ENCODE assay signal across 8 mouse cellular contexts in the genomic region with DNA sequence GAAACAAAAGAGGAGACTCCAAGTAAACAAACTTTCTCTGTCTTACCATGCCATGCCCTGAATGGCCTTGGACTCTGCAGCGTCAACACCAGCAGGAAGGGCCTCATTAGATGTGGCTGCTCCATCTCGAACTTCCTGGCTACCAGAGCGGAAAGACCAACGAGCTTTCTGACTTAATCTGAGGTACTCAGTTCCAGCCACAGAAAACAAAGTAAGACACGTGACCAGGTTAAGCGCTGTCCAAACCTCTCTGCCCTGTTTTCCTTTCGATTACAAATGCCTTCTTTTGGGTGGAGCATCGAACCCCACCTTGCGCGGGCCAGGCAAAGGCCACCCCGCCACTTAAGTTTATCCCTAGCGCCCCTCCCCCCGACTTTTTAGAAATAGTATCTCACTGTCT. TPM values are rescaled to one million over a fixed set of nuclear protein-coding genes. Genes with fewer than 3 reads are reported as not detected.
DNase-seq lines count a peak whose midpoint lies in the region; ATAC-seq and TF ChIP-seq lines count a peak whose summit lies in the region.

No protein-coding gene starts in this region.

- no peak for ATAC-seq in forebrain, embryonic 12.5 days (ENCODE audit: low FRiP score)
- no peak for ATAC-seq in hindbrain, postnatal 0 days
- peak; percentile 65 for ATAC-seq in liver, embryonic 14.5 days (ENCODE audit: insufficient read depth)

- TF ChIP-seq EP300 in liver, embryonic 14.5 days (IDR thresholded peaks at IDR 0.05; ENCODE audit: low read depth): no peak

- 0 out of 2 replicates have a peak overlapping the region, but pooled peaks have one; percentile 26 for H3K9ac ChIP-seq in ES-E14 (ENCODE audit: insufficient read depth, low read depth, low read length, poor library complexity, severe bottlenecking)
- no peak overlapping the region for H3K9ac ChIP-seq in forebrain, embryonic 12.5 days
- no peak overlapping the region for H3K9ac ChIP-seq in hindbrain, postnatal 0 days (replicated peaks; ENCODE audit: low read length)
- H3K9ac ChIP-seq in liver, embryonic 14.5 days (replicated peaks): no peak overlapping the region

- H3K27me3 ChIP-seq in forebrain, embryonic 12.5 days: no peaks in the 10 kb centered on the region
- H3K27me3 ChIP-seq in hindbrain, postnatal 0 days (ENCODE audit: insufficient read depth, low read length): no peaks in the 10 kb centered on the region
- no peaks in the 10 kb centered on the region for H3K27me3 ChIP-seq in liver, embryonic 14.5 days (ENCODE audit: control insufficient read depth, insufficient read depth, low read length)

- peaks cover 2 to 14% of the 10 kb centered on the region in 2 experiments; a peak in 3 of 4 replicates for H3K4me1 ChIP-seq in ES-E14 (ENCODE audit: control insufficient read depth in 2 of 2, insufficient read depth in 2 of 2, low read length in 2 of 2, poor library complexity in 1 of 2)
- 0 out of 2 replicates have a peak, but pooled peaks cover 6% of the 10 kb centered on the region for H3K4me1 ChIP-seq in forebrain, embryonic 12.5 days
- H3K4me1 ChIP-seq in hindbrain, postnatal 0 days (ENCODE audit: insufficient read depth, low read length): no peaks in the 10 kb centered on the region
- H3K4me1 ChIP-seq in liver, embryonic 14.5 days (replicated peaks; ENCODE audit: control insufficient read depth in 2 of 2, insufficient read depth in 2 of 2, low read length in 1 of 2): peaks cover 0 to 8% of the 10 kb centered on the region in 2 experiments; a peak in 2 of 4 replicates

- peak; percentile 49 for DNase-seq in ES-E14 (ENCODE audit: low read depth, low spot score)
- DNase-seq in hindbrain, postnatal 0 days (ENCODE audit: low spot score): no peak
- no peak for DNase-seq in liver, embryonic 14.5 days (ENCODE audit: low read depth in 3 of 3, low spot score in 3 of 3)
- DNase-seq in neural tube, embryonic 10.5 days (ENCODE audit: extremely low spot score, low spot score): peak; percentile 16
- no peak for DNase-seq in right cerebral cortex, postnatal 4 days
- DNase-seq in left cerebral cortex, adult 9 months (ENCODE audit: low spot score in 2 of 2): no peak
- no peak for DNase-seq in left cerebral cortex, adult 8-10 months (ENCODE audit: low spot score in 2 of 2)

- H3K9me3 ChIP-seq in ES-E14 (ENCODE audit: control insufficient read depth, insufficient read depth, low read depth, low read length): no peaks in the 10 kb centered on the region
- no peaks in the 10 kb centered on the region for H3K9me3 ChIP-seq in forebrain, embryonic 12.5 days
- H3K9me3 ChIP-seq in hindbrain, postnatal 0 days (ENCODE audit: low read length): no peaks in the 10 kb centered on the region
- H3K9me3 ChIP-seq in liver, embryonic 14.5 days (ENCODE audit: control insufficient read depth, low read length): no peaks in the 10 kb centered on the region

- in situ Hi-C loops in ES-E14 (cut with MboI; ENCODE audit: low sequenced_read_pairs in 2 of 2, unreplicated experiment in 2 of 2): loop anchor here in 1 of 2 experiments (25.0 kb wide), 1 partner anchor 317 kb away; no protein-coding TSS in a partner anchor

- peak overlapping the region; percentile 37 to 49 for H3K4me3 ChIP-seq in ES-E14 (ENCODE audit: insufficient read depth in 1 of 2, low read depth in 1 of 2, low read length in 2 of 2, poor library complexity in 1 of 2, severe bottlenecking in 1 of 2)
- H3K4me3 ChIP-seq in forebrain, embryonic 12.5 days (replicated peaks): no peak overlapping the region
- no peak overlapping the region for H3K4me3 ChIP-seq in hindbrain, postnatal 0 days (ENCODE audit: low read length)
- peak overlapping the region; percentile 29 to 40 for H3K4me3 ChIP-seq in liver, embryonic 14.5 days (ENCODE audit: insufficient read depth in 1 of 2, low read depth in 2 of 2, low read length in 2 of 2)

- no peak for TF ChIP-seq CTCF in hindbrain, postnatal 0 days (IDR thresholded peaks at IDR 0.05; ENCODE audit: low read depth)
- TF ChIP-seq CTCF in liver, embryonic 14.5 days (IDR thresholded peaks at IDR 0.05; ENCODE audit: low read depth): no peak

- H3K4me2 ChIP-seq in forebrain, embryonic 12.5 days: peak overlapping the region; percentile 30; the same call in 1 of the 2 replicates
- H3K4me2 ChIP-seq in hindbrain, postnatal 0 days (ENCODE audit: low read depth, low read length): 0 out of 2 replicates have a peak overlapping the region, but pooled peaks have one; percentile 29
- H3K4me2 ChIP-seq in liver, embryonic 14.5 days (ENCODE audit: low read depth): peak overlapping the region; percentile 55

- H3K36me3 ChIP-seq in ES-E14 (ENCODE audit: control insufficient read depth, insufficient read depth, low read length, poor library complexity, severe bottlenecking): no peaks in the 10 kb centered on the region
- no peaks in the 10 kb centered on the region for H3K36me3 ChIP-seq in forebrain, embryonic 12.5 days (replicated peaks)
- no peaks in the 10 kb centered on the region for H3K36me3 ChIP-seq in hindbrain, postnatal 0 days (ENCODE audit: insufficient read depth, low read length)
- H3K36me3 ChIP-seq in liver, embryonic 14.5 days (replicated peaks; ENCODE audit: control insufficient read depth, insufficient read depth, low read depth): no peaks in the 10 kb centered on the region

- no peak overlapping the region for H3K27ac ChIP-seq in ES-E14 (ENCODE audit: insufficient read depth, low read depth, low read length, poor library complexity, severe bottlenecking)
- H3K27ac ChIP-seq in forebrain, embryonic 12.5 days: no peak overlapping the region
- H3K27ac ChIP-seq in hindbrain, postnatal 0 days: no peak overlapping the region
- H3K27ac ChIP-seq in liver, embryonic 14.5 days: no peak overlapping the region

- WGBS in forebrain, embryonic 12.5 days: 11% methylated on average over 13 of the region's 13 CpGs
- WGBS in hindbrain, postnatal 0 days: 15% methylated on average over 13 of the region's 13 CpGs
- under 1% methylated on average over 13 of the region's 13 CpGs for WGBS in liver, embryonic 14.5 days (ENCODE audit: insufficient replicate concordance)

TF ChIP-seq in ES-E14, 5 proteins besides CTCF, POLR2A, EP300 and RAD21:
- TF ChIP-seq CHD2 (IDR thresholded peaks at IDR 0.05; ENCODE audit: low read depth, low read length) (no peak), HCFC1 (IDR thresholded peaks at IDR 0.05; ENCODE audit: borderline replicate concordance, insufficient read depth, low read length) (peak; percentile 46; the same call in 1 of the 2 replicates)
TF ChIP-seq in ES-E14: peak in this region for 1.

RNA-seq across cellular contexts. Expression of gene Fnbp1l, which starts 10.1 kb away (rescaled TPM):
- total RNA-seq in ES-E14 (2012; rRNA removed): 21.2 and 25.5 TPM in 2 replicates
- polyA plus RNA-seq in forebrain, embryonic 12.5 days (2016; fragmentation: Nextera tagmentation; extraction: Ambion mirVana): 133 and 146 TPM in 2 replicates
- 73.0 and 92.9 TPM in 2 replicates for total RNA-seq in hindbrain, postnatal 0 days (2014; rRNA removed)
- polyA plus RNA-seq in hindbrain, postnatal 0 days (2015; fragmentation: Nextera tagmentation; extraction: Ambion mirVana): 136 and 146 TPM in 2 replicates
- 3.5 and 4.8 TPM in 2 replicates for polyA plus RNA-seq in liver, embryonic 14.5 days (2012; rRNA removed)
- polyA plus RNA-seq in liver, embryonic 14.5 days (2014; fragmentation: Nextera tagmentation; extraction: Ambion mirVana): 2.4 and 3.2 TPM in 2 replicates
- total RNA-seq in left cerebral cortex, adult 8-10 months (2022): 10 to 100 TPM; 85.1 to 97.5 (median 86.9) TPM

Comparison
In these comparisons a context has a peak if more than half of its experiments do, and no peak if none do; other contexts are left out.
1. DNase-seq: peak in ES-E14 (single experiment) and neural tube, embryonic 10.5 days (single experiment); none in hindbrain, postnatal 0 days (single experiment), liver, embryonic 14.5 days (0 of 3), right cerebral cortex, postnatal 4 days (single experiment), left cerebral cortex, adult 9 months (0 of 2) and left cerebral cortex, adult 8-10 months (0 of 2).
2. H3K4me3 ChIP-seq: peak in ES-E14 (2 of 2) and liver, embryonic 14.5 days (2 of 2); none in forebrain, embryonic 12.5 days (single experiment) and hindbrain, postnatal 0 days (single experiment).
3. Peak in every context shown above with its lines, with median percentiles within 50 percentile points of each other: H3K4me2 ChIP-seq.